ENCODE assay signal across 18 mouse cellular contexts in the genomic region with DNA sequence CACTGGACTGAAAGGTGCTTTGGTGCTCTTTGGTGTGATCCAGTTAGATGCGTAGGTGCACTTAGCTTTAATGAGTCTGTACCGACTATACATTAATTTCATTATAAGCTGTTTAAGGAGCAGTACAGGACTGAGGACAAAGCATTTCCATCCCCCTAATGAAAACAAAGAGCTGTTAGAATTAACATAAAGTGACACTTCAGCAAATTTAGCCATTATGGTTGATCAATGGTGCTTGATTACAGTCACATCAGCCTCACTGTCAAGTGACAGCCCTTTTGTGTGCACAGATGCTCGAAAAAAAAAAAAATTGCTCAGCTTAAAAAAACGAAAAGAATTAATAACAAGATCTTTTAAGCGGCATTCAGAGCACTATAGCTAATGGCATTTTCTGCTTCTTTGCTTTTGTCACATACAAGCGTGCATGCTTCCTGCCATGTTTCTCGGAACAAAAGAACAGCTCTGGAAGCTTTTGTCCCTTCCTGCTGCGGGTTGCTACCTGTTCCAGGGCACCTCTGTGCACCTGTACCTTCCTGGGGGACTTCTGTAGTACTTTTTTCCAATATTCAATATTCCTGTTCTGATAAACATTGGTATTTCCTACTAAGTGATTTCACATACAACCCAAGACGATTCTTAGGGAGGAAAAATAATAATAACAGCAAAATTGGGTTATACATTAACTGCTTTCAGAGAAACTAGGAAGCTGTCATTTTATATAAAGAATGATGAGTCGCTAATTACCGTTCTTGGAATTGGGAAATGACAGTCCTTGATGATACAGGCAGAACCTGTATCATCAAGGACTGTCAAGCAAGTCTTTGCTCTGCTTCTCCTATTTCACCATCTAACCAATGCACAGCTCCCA.
DNase-seq lines count a peak whose midpoint lies in the region; ATAC-seq lines count a peak whose summit lies in the region.
"Had no signal": no experiment of that assay in that cellular context is flagged by ENCODE, and none has a peak within 500 bp of the region (broad histone marks: within the 10 kb centered on the region; RNA-seq: fewer than 3 reads in every experiment).

No protein-coding gene starts in this region.

- WGBS in hindbrain, embryonic 11.5 days: 60% methylated on average over 11 of the region's 11 CpGs
- WGBS in hindbrain, embryonic 10.5 days: 61% methylated on average over 11 of the region's 11 CpGs
- 13% methylated on average over 11 of the region's 11 CpGs for WGBS in forebrain, embryonic 16.5 days
- WGBS in midbrain, embryonic 13.5 days: 37% methylated on average over 11 of the region's 11 CpGs

- H3K36me3 ChIP-seq in hindbrain, embryonic 11.5 days (ENCODE audit: control insufficient read depth, insufficient read depth, low read length): no peaks in the 10 kb centered on the region
- H3K36me3 ChIP-seq in hindbrain, embryonic 10.5 days: no peaks in the 10 kb centered on the region
- no peaks in the 10 kb centered on the region for H3K36me3 ChIP-seq in forebrain, embryonic 16.5 days (ENCODE audit: control insufficient read depth, insufficient read depth)
- H3K36me3 ChIP-seq in midbrain, embryonic 13.5 days: no peaks in the 10 kb centered on the region
- H3K36me3 ChIP-seq: heart, embryonic 15.5 days; limb, embryonic 15.5 days had no signal

- peak; percentile 81 for ATAC-seq in hindbrain, embryonic 11.5 days (ENCODE audit: low FRiP score)
- peak; percentile 96 for ATAC-seq in forebrain, embryonic 16.5 days
- peak; percentile 92 for ATAC-seq in midbrain, embryonic 13.5 days
- ATAC-seq: inflammation-experienced regulatory T-cells, adult 6 months had no signal

- H3K9ac ChIP-seq in hindbrain, embryonic 11.5 days (ENCODE audit: low read depth, low read length): no peak overlapping the region
- H3K9ac ChIP-seq in forebrain, embryonic 16.5 days (replicated peaks; ENCODE audit: low read depth, low read length): no peak overlapping the region
- no peak overlapping the region; the same call in 1 of the 2 replicates for H3K9ac ChIP-seq in midbrain, embryonic 13.5 days (replicated peaks)
- H3K9ac ChIP-seq: heart, embryonic 15.5 days; limb, embryonic 15.5 days had no signal

- H3K4me3 ChIP-seq in hindbrain, embryonic 11.5 days (ENCODE audit: low read depth, low read length): no peak overlapping the region
- no peak overlapping the region for H3K4me3 ChIP-seq in hindbrain, embryonic 10.5 days
- H3K4me3 ChIP-seq in forebrain, embryonic 16.5 days (replicated peaks; ENCODE audit: low read length): no peak overlapping the region
- no peak overlapping the region for H3K4me3 ChIP-seq in midbrain, embryonic 13.5 days (replicated peaks)
- H3K4me3 ChIP-seq: heart, embryonic 15.5 days; limb, embryonic 15.5 days had no signal

- no peak overlapping the region for H3K27ac ChIP-seq in hindbrain, embryonic 11.5 days (ENCODE audit: low read depth, low read length)
- no peak overlapping the region for H3K27ac ChIP-seq in hindbrain, embryonic 10.5 days
- H3K27ac ChIP-seq in forebrain, embryonic 16.5 days (ENCODE audit: low read length): peak overlapping the region; percentile 86
- H3K27ac ChIP-seq in midbrain, embryonic 13.5 days: peak overlapping the region; percentile 72
- H3K27ac ChIP-seq: heart, embryonic 15.5 days; limb, embryonic 15.5 days; macrophage had no signal

- no peaks in the 10 kb centered on the region for H3K9me3 ChIP-seq in hindbrain, embryonic 11.5 days (ENCODE audit: control insufficient read depth, low read length)
- no peaks in the 10 kb centered on the region for H3K9me3 ChIP-seq in hindbrain, embryonic 10.5 days
- no peaks in the 10 kb centered on the region for H3K9me3 ChIP-seq in forebrain, embryonic 16.5 days (ENCODE audit: control insufficient read depth, low read length)
- no peaks in the 10 kb centered on the region for H3K9me3 ChIP-seq in midbrain, embryonic 13.5 days
- H3K9me3 ChIP-seq: heart, embryonic 15.5 days; limb, embryonic 15.5 days had no signal

- DNase-seq in hindbrain, embryonic 11.5 days (ENCODE audit: low spot score): peak; percentile 23
- no peak for DNase-seq in hindbrain, embryonic 10.5 days (ENCODE audit: low spot score)
- peak; percentile 88 for DNase-seq in retina, embryonic 14.5 days (ENCODE audit: low spot score)
- DNase-seq in thymus, postnatal 14 days: no peak
- DNase-seq in kidney, adult 8-10 months: no peak
- no peak for DNase-seq in kidney, postnatal 4 days
- DNase-seq: B cell, adult 2 months; cerebellum, adult 11-12 months; kidney, postnatal 10 days; layer of hippocampus, adult 9-11 months; lung, adult 18-20 months; right cerebral cortex, postnatal 4 days had no signal

- H3K27me3 ChIP-seq in hindbrain, embryonic 11.5 days (ENCODE audit: control insufficient read depth, insufficient read depth, low read length): no peaks in the 10 kb centered on the region
- no peaks in the 10 kb centered on the region for H3K27me3 ChIP-seq in hindbrain, embryonic 10.5 days (ENCODE audit: insufficient read depth, poor library complexity, severe bottlenecking)
- no peaks in the 10 kb centered on the region for H3K27me3 ChIP-seq in forebrain, embryonic 16.5 days (replicated peaks; ENCODE audit: control insufficient read depth, insufficient read depth, low read length)
- no peaks in the 10 kb centered on the region; the same call in 1 of the 2 replicates for H3K27me3 ChIP-seq in midbrain, embryonic 13.5 days
- H3K27me3 ChIP-seq: heart, embryonic 15.5 days; limb, embryonic 15.5 days had no signal

- no peaks in the 10 kb centered on the region for H3K4me1 ChIP-seq in hindbrain, embryonic 11.5 days (replicated peaks; ENCODE audit: control insufficient read depth, insufficient read depth, low read length)
- no peaks in the 10 kb centered on the region for H3K4me1 ChIP-seq in hindbrain, embryonic 10.5 days (replicated peaks)
- peaks cover 12% of the 10 kb centered on the region for H3K4me1 ChIP-seq in forebrain, embryonic 16.5 days (replicated peaks; ENCODE audit: control insufficient read depth, insufficient read depth, low read length)
- peaks cover 8% of the 10 kb centered on the region; the same call in 1 of the 2 replicates for H3K4me1 ChIP-seq in midbrain, embryonic 13.5 days (replicated peaks)
- H3K4me1 ChIP-seq: heart, embryonic 15.5 days; limb, embryonic 15.5 days had no signal

- H3K4me2 ChIP-seq in hindbrain, embryonic 11.5 days (replicated peaks; ENCODE audit: low read depth, low read length): no peak overlapping the region
- H3K4me2 ChIP-seq in forebrain, embryonic 16.5 days (ENCODE audit: low read length): peak overlapping the region; percentile 25
- peak overlapping the region; percentile 31 for H3K4me2 ChIP-seq in midbrain, embryonic 13.5 days (replicated peaks)
- H3K4me2 ChIP-seq: heart, embryonic 15.5 days; limb, embryonic 15.5 days had no signal

Comparison
In these comparisons a context has a peak if more than half of its experiments do, and no peak if none do; other contexts are left out.
1. DNase-seq: peak in hindbrain, embryonic 11.5 days (single experiment) and retina, embryonic 14.5 days (single experiment); none in hindbrain, embryonic 10.5 days (single experiment), thymus, postnatal 14 days (single experiment), kidney, adult 8-10 months (0 of 2) and kidney, postnatal 4 days (0 of 2).
2. H3K27ac ChIP-seq: peak in forebrain, embryonic 16.5 days (single experiment) and midbrain, embryonic 13.5 days (single experiment); none in hindbrain, embryonic 11.5 days (single experiment) and hindbrain, embryonic 10.5 days (single experiment).
3. Peak in every context shown above with its lines, with median percentiles within 50 percentile points of each other: ATAC-seq.